Mouse (Mus musculus): ENCODE data around the gene Inhba. TPM values are rescaled to one million over a fixed set of nuclear protein-coding genes. Genes with fewer than 3 reads are reported as not detected.

Gene Inhba
- total RNA-seq (2021): 10 to 100 TPM; 13.4 to 15.6 TPM
- long read RNA-seq, partial matches to known transcripts: 0 of 2 reads
- long read RNA-seq, other reads (novel, unspliced or antisense): 2 of 2 reads

GRCm38 (mm10) chr13:16011372-16012242 is at the start of gene Inhba:
Inhba (plus strand) TSS chr13:16011851.
- DNase-seq (ENCODE audit: low spot score in 2 of 2): peak in 1 of 2 experiments; percentile 55

GRCm38 (mm10) chr13:15976584-15976983 is 35.1 kb upstream of the Inhba start:
- no peak for DNase-seq (ENCODE audit: low spot score in 2 of 2)

- DNase-seq (ENCODE audit: low spot score in 2 of 2): no peak
Observed at GRCm38 (mm10) chr13:15979551-15979950, 32.1 kb upstream of the Inhba start.

- no peak for DNase-seq (ENCODE audit: low spot score in 2 of 2)
Observed at GRCm38 (mm10) chr13:15982041-15982440, 29.6 kb upstream of the Inhba start.

- DNase-seq (ENCODE audit: low spot score in 2 of 2): peak in 1 of 2 experiments; percentile 52
Observed at GRCm38 (mm10) chr13:15985761-15986160, 25.9 kb upstream of the Inhba start.

GRCm38 (mm10) chr13:15986172-15986571 is 25.5 kb upstream of the Inhba start:
- no peak for DNase-seq (ENCODE audit: low spot score in 2 of 2)

GRCm38 (mm10) chr13:15995314-15995713 is 16.3 kb upstream of the Inhba start:
- no peak for DNase-seq (ENCODE audit: low spot score in 2 of 2)

GRCm38 (mm10) chr13:16005517-16005916 is 6.1 kb upstream of the Inhba start:
- peak in 1 of 2 experiments; percentile 76 for DNase-seq (ENCODE audit: low spot score in 2 of 2)

- no peak for DNase-seq (ENCODE audit: low spot score in 2 of 2)
Observed at GRCm38 (mm10) chr13:16007748-16008147, 3.9 kb upstream of the Inhba start.

- DNase-seq (ENCODE audit: low spot score in 2 of 2): no peak
Observed at GRCm38 (mm10) chr13:16008348-16008747, 3.3 kb upstream of the Inhba start.

GRCm38 (mm10) chr13:16009766-16010465 is 1.7 kb upstream of the Inhba start:
- DNase-seq (ENCODE audit: low spot score in 2 of 2): peak in 1 of 2 experiments; percentile 41

- DNase-seq (ENCODE audit: low spot score in 2 of 2): no peak
Observed at GRCm38 (mm10) chr13:16010586-16010985, 1.1 kb upstream of the Inhba start.

GRCm38 (mm10) chr13:16012243-16012887 is 714 bp downstream of the Inhba start:
- peak in 1 of 2 experiments; percentile 65 for DNase-seq (ENCODE audit: low spot score in 2 of 2)

GRCm38 (mm10) chr13:16014166-16014565 is 2.5 kb downstream of the Inhba start:
- DNase-seq (ENCODE audit: low spot score in 2 of 2): no peak

- DNase-seq (ENCODE audit: low spot score in 2 of 2): peak in 1 of 2 experiments; percentile 30
Observed at GRCm38 (mm10) chr13:16016506-16016905, 4.9 kb downstream of the Inhba start.

GRCm38 (mm10) chr13:16017338-16017737 is 5.7 kb downstream of the Inhba start:
- DNase-seq (ENCODE audit: low spot score in 2 of 2): no peak

- DNase-seq (ENCODE audit: low spot score in 2 of 2): peak in 1 of 2 experiments; percentile 46
Observed at GRCm38 (mm10) chr13:16017777-16018176, 6.1 kb downstream of the Inhba start.

GRCm38 (mm10) chr13:16018807-16019510 is 7.3 kb downstream of the Inhba start:
- DNase-seq (ENCODE audit: low spot score in 2 of 2): no peak

- peak in 1 of 2 experiments; percentile 78 for DNase-seq (ENCODE audit: low spot score in 2 of 2)
Observed at GRCm38 (mm10) chr13:16020659-16021058, 9.0 kb downstream of the Inhba start.

- peak in 1 of 2 experiments; percentile 71 for DNase-seq (ENCODE audit: low spot score in 2 of 2)
Observed at GRCm38 (mm10) chr13:16021181-16021580, 9.5 kb downstream of the Inhba start.

GRCm38 (mm10) chr13:16021849-16022248 is 10.2 kb downstream of the Inhba start:
- DNase-seq (ENCODE audit: low spot score in 2 of 2): peak in 1 of 2 experiments; percentile 38
